Mouse (Mus musculus) intestine, embryonic 15.5 days (tissue): ENCODE measurements around the gene Zscan4f. TPM values are rescaled to one million over a fixed set of nuclear protein-coding genes. Genes with fewer than 3 reads are reported as not detected.
"Not testable (repeated sequence)": the region's sequence is repeated elsewhere in the genome, so short reads cannot be mapped to it uniquely, and the experiment has no call there.

Experiments
- ATAC-seq: fragments of 200-750 bp; cut with Nextera tagmentation; 2 replicates; pipeline ENCODE4 v1.8.0; 2017; ENCODE audit warnings: moderate TSS enrichment, moderate library complexity
- H3K27ac ChIP-seq: fragments of 300-500 bp; sonication (generic); 2 replicates; pipeline ENCODE4 v1.5.1; 2015; ENCODE audit warnings: mild to moderate bottlenecking, inconsistent platforms
- H3K27me3 ChIP-seq: fragments of 300-500 bp; sonication (generic); replicated peaks from 2 replicates; pipeline ENCODE4 v1.6.1; 2015; ENCODE audit warnings: inconsistent platforms
- H3K36me3 ChIP-seq: fragments of 300-500 bp; sonication (generic); 2 replicates; pipeline ENCODE4 v1.6.1; 2015; ENCODE audit warnings: inconsistent platforms
- H3K4me1 ChIP-seq: fragments of 300-500 bp; sonication (generic); replicated peaks from 2 replicates; pipeline ENCODE4 v1.6.1; 2015; ENCODE audit warnings: inconsistent platforms
- H3K4me2 ChIP-seq: fragments of 300-500 bp; sonication (generic); replicated peaks from 2 replicates; pipeline ENCODE4 v1.6.1; 2015; ENCODE audit warnings: mild to moderate bottlenecking, inconsistent platforms
- H3K4me3 ChIP-seq: fragments of 300-500 bp; sonication (generic); replicated peaks from 2 replicates; pipeline ENCODE4 v1.5.1; 2015; ENCODE audit warnings: inconsistent platforms
- H3K9ac ChIP-seq: fragments of 300-500 bp; sonication (generic); 2 replicates; pipeline ENCODE4 v1.6.1; 2015; ENCODE audit warnings: inconsistent platforms
- H3K9me3 ChIP-seq: fragments of 300-500 bp; sonication (generic); 2 replicates; pipeline ENCODE4 v1.6.1; 2016; ENCODE audit warnings: inconsistent platforms
- WGBS: fragments of 180-500 bp; shearing (Covaris S2); methylation state at CpG from one replicate; pipeline ENCODE4 v1.1.7; 2015; 5-methylcytosine and 5-hydroxymethylcytosine counted together
- polyA plus RNA-seq: library from polyadenylated mRNA; unstranded; fragments of >200 nt; fragmentation: Nextera tagmentation; extraction: Ambion mirVana; gene quantifications from 2 replicates; pipeline ENCODE4 v1.2.1, GENCODE M21; 2015

Zscan4f gene
- not detected in 2 replicates for polyA plus RNA-seq

DNA sequence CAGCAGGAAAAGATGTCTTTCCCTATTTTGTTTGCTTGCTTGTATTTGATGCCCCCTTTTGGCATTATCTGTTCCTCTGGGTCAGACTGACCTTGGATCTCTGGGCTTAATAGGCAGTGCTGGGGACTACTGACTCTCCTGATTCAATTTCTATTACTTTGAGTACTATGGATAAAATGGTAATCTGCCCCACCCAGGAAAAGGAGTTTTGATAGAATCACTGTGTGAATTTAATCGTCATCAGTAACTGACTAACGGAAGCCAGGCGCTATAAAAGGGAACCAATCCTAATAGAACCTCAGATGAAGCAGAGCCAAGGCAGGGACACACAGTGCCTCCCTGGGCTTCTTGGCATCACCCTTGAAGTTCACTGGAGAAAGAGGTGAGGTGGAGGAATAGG is at the start of gene Zscan4f:
Zscan4f (plus strand) TSS at position 301 of the 400 bp plus-strand sequence.
- H3K9me3 ChIP-seq, H3K36me3 ChIP-seq, H3K9ac ChIP-seq, ATAC-seq, H3K4me3 ChIP-seq, H3K4me1 ChIP-seq, H3K27ac ChIP-seq, H3K27me3 ChIP-seq, H3K4me2 ChIP-seq: not testable (repeated sequence)
- WGBS = 92% methylated on average over 3 of the region's 3 CpGs

- H3K4me3 ChIP-seq, ATAC-seq: not testable (repeated sequence)
Observed at GRCm38 (mm10) chr7:11384641-11385040, 13.1 kb upstream of the Zscan4f start.

More at GRCm38 (mm10) chr7:11384641-11385040, 13.1 kb upstream of the Zscan4f start:
- not testable (repeated sequence) for H3K9ac ChIP-seq, H3K4me1 ChIP-seq, H3K27ac ChIP-seq, H3K36me3 ChIP-seq, H3K27me3 ChIP-seq, H3K4me2 ChIP-seq, H3K9me3 ChIP-seq

Other genes with a start within 250 kb of the Zscan4f start
- gene Zscan4d, start 231.8 kb upstream of the Zscan4f start, polyA plus RNA-seq = not detected in 2 replicates
- gene Zscan4e, start 87.2 kb upstream of the Zscan4f start, polyA plus RNA-seq = not detected in 2 replicates
- not detected in 2 replicates for gene Zscan4-ps2, start 116.4 kb downstream of the Zscan4f start, polyA plus RNA-seq
- not detected in 2 replicates for gene Zscan4-ps3, start 211.4 kb downstream of the Zscan4f start, polyA plus RNA-seq